Mouse (Mus musculus): Measurements from ENCODE around the gene Lrit3. TPM values are rescaled to one million over a fixed set of nuclear protein-coding genes. Genes with fewer than 3 reads are reported as not detected.

Gene Lrit3
- polyA plus RNA-seq (2015; fragmentation: Nextera tagmentation; extraction: Ambion mirVana) = not detected in 2 replicates

GRCm38 (mm10) chr3:129803765-129804164 is at the start of gene Lrit3:
Gene Lrit3, minus strand, starts transcription at chr3:129804030.

GRCm38 (mm10) chr3:129835388-129835934 is 31.6 kb upstream of the Lrit3 start, which contains the start of gene Cfi:
Gene Cfi, plus strand, starts transcription at chr3:129835884.

GRCm38 (mm10) chr3:129831035-129831568 is 27.3 kb upstream of the Lrit3 start, which contains the start of gene Gar1:
Gene Gar1, minus strand, starts transcription at chr3:129831396.

GRCm38 (mm10) chr3:129822206-129822775 is 18.5 kb upstream of the Lrit3 start, which contains the start of gene Rrh:
Gene Rrh, minus strand, starts transcription at chr3:129822587.

GRCm38 (mm10) chr3:129754650-129755604 is 48.9 kb downstream of the Lrit3 start, which contains the start of gene Egf:
Gene Egf, minus strand, starts transcription at chr3:129755316.

Other genes with a start within 250 kb of the Lrit3 start
- gene Egf, start 48.7 kb downstream of the Lrit3 start, polyA plus RNA-seq (2015; fragmentation: Nextera tagmentation; extraction: Ambion mirVana) = 8.0 and 11.5 TPM in 2 replicates
- gene Rrh, start 18.6 kb upstream of the Lrit3 start, polyA plus RNA-seq (2015; fragmentation: Nextera tagmentation; extraction: Ambion mirVana) = not detected in 2 replicates
- 25.3 and 29.0 TPM in 2 replicates for gene Gar1, start 27.4 kb upstream of the Lrit3 start, polyA plus RNA-seq (2015; fragmentation: Nextera tagmentation; extraction: Ambion mirVana)
- gene Cfi, start 31.9 kb upstream of the Lrit3 start, polyA plus RNA-seq (2015; fragmentation: Nextera tagmentation; extraction: Ambion mirVana) = 0.13 and 0.27 TPM in 2 replicates
- gene Pla2g12a, start 74.6 kb upstream of the Lrit3 start, polyA plus RNA-seq (2015; fragmentation: Nextera tagmentation; extraction: Ambion mirVana) = 35.9 and 39.9 TPM in 2 replicates
- gene Casp6, start 97.4 kb upstream of the Lrit3 start, polyA plus RNA-seq (2015; fragmentation: Nextera tagmentation; extraction: Ambion mirVana) = 16.2 and 17.8 TPM in 2 replicates
- gene Mcub, start 166.2 kb upstream of the Lrit3 start, polyA plus RNA-seq (2015; fragmentation: Nextera tagmentation; extraction: Ambion mirVana) = 2.1 and 2.4 TPM in 2 replicates

Data from skeletal muscle tissue, postnatal 0 days (tissue).